Comparison of ENCODE assay signal across 16 mouse cellular contexts in genomic region chr2:152083411-152083810, GRCm38 (mm10). TPM values are rescaled to one million over a fixed set of nuclear protein-coding genes. Genes with fewer than 3 reads are reported as not detected.
DNase-seq lines count a peak whose midpoint lies in the region; ATAC-seq and TF ChIP-seq lines count a peak whose summit lies in the region.
"Had no signal": no experiment of that assay in that cellular context is flagged by ENCODE, and none has a peak within 500 bp of the region (broad histone marks: within the 10 kb centered on the region; RNA-seq: fewer than 3 reads in every experiment).

No protein-coding gene starts in this region.

- H3K27me3 ChIP-seq in embryonic facial prominence, embryonic 14.5 days (replicated peaks; ENCODE audit: control insufficient read depth, insufficient read depth, low read length) = peaks cover 59% of the 10 kb centered on the region
- H3K27me3 ChIP-seq in hindbrain, embryonic 12.5 days = peaks cover 17% of the 10 kb centered on the region
- no peaks in the 10 kb centered on the region for H3K27me3 ChIP-seq in midbrain, embryonic 14.5 days (ENCODE audit: control insufficient read depth, insufficient read depth, low read length)

- ATAC-seq in embryonic facial prominence, embryonic 14.5 days (ENCODE audit: low read depth) = no peak
- no peak for ATAC-seq in hindbrain, embryonic 12.5 days (ENCODE audit: low FRiP score)
- ATAC-seq in midbrain, embryonic 14.5 days (ENCODE audit: low FRiP score, low TSS enrichment) = no peak
- ATAC-seq: Patski had no signal

- H3K4me2 ChIP-seq in embryonic facial prominence, embryonic 14.5 days (ENCODE audit: low read depth, low read length) = peak overlapping the region; percentile 15; the same call in 1 of the 2 replicates
- peak overlapping the region; percentile 72 for H3K4me2 ChIP-seq in hindbrain, embryonic 12.5 days (replicated peaks)
- peak overlapping the region; percentile 76 for H3K4me2 ChIP-seq in midbrain, embryonic 14.5 days (ENCODE audit: low read length)
- H3K4me2 ChIP-seq: heart, embryonic 11.5 days had no signal

- no peak overlapping the region for H3K9ac ChIP-seq in embryonic facial prominence, embryonic 14.5 days (ENCODE audit: low read depth, low read length)
- peak overlapping the region; percentile 97 for H3K9ac ChIP-seq in hindbrain, embryonic 12.5 days
- H3K9ac ChIP-seq in midbrain, embryonic 14.5 days (replicated peaks; ENCODE audit: low read length) = peak overlapping the region; percentile 99

- TF ChIP-seq POLR2A in cortical plate, adult 2 months (IDR thresholded peaks at IDR 0.05; ENCODE audit: extremely low read depth, insufficient read depth, low read length) = no peak

- H3K4me3 ChIP-seq in cortical plate, adult 2 months (ENCODE audit: insufficient read depth, low read length) = peak overlapping the region; percentile 90
- no peak overlapping the region; the same call in 1 of the 2 replicates for H3K4me3 ChIP-seq in embryonic facial prominence, embryonic 14.5 days (ENCODE audit: low read depth, low read length)
- peak overlapping the region; percentile 81 for H3K4me3 ChIP-seq in hindbrain, embryonic 12.5 days
- H3K4me3 ChIP-seq in midbrain, embryonic 14.5 days (replicated peaks; ENCODE audit: low read depth, low read length) = peak overlapping the region; percentile 92
- no peak overlapping the region for H3K4me3 ChIP-seq in gastrocnemius, adult 2 months
- H3K4me3 ChIP-seq: megakaryocyte, embryonic 14.5 days had no signal

- peaks cover 7% of the 10 kb centered on the region; the same call in 1 of the 2 replicates for H3K4me1 ChIP-seq in cortical plate, adult 2 months (ENCODE audit: control insufficient read depth, insufficient read depth, low read length)
- H3K4me1 ChIP-seq in embryonic facial prominence, embryonic 14.5 days (ENCODE audit: control insufficient read depth, insufficient read depth, low read length) = peaks cover 5% of the 10 kb centered on the region; the same call in 1 of the 2 replicates
- peaks cover 66% of the 10 kb centered on the region for H3K4me1 ChIP-seq in hindbrain, embryonic 12.5 days
- H3K4me1 ChIP-seq in midbrain, embryonic 14.5 days (ENCODE audit: control insufficient read depth, insufficient read depth, low read length) = peaks cover 41% of the 10 kb centered on the region

- no peak overlapping the region for H3K27ac ChIP-seq in cortical plate, adult 2 months (ENCODE audit: insufficient read depth, low read length)
- no peak overlapping the region for H3K27ac ChIP-seq in embryonic facial prominence, embryonic 14.5 days (replicated peaks; ENCODE audit: low read depth, low read length)
- peak overlapping the region; percentile 98 for H3K27ac ChIP-seq in hindbrain, embryonic 12.5 days
- H3K27ac ChIP-seq in midbrain, embryonic 14.5 days (replicated peaks; ENCODE audit: low read depth, low read length) = peak overlapping the region; percentile 22
- no peak overlapping the region for H3K27ac ChIP-seq in gastrocnemius, adult 2 months

- no peaks in the 10 kb centered on the region for H3K36me3 ChIP-seq in embryonic facial prominence, embryonic 14.5 days (ENCODE audit: control insufficient read depth, insufficient read depth, low read length)
- H3K36me3 ChIP-seq in hindbrain, embryonic 12.5 days = peaks cover 8% of the 10 kb centered on the region; the same call in 1 of the 2 replicates
- H3K36me3 ChIP-seq in midbrain, embryonic 14.5 days (ENCODE audit: control insufficient read depth, insufficient read depth, low read length) = peaks cover 22% of the 10 kb centered on the region

- intact Hi-C loops in gastrocnemius, adult 2 months (cut with DNase I) = loop anchor here (10.0 kb wide), 1 partner anchor 149 kb away; no protein-coding TSS in a partner anchor

- DNase-seq in embryonic facial prominence, embryonic 14.5 days (ENCODE audit: low spot score) = no peak
- no peak for DNase-seq in midbrain, embryonic 14.5 days
- no peak for DNase-seq in gastrocnemius, adult 2 months
- DNase-seq in thymus, postnatal 0 days (ENCODE audit: low spot score) = no peak
- DNase-seq in kidney, postnatal 36 days = no peak
- DNase-seq: adrenal gland, adult 2 months; gastrocnemius, postnatal 25 days; kidney, adult 9 months; lung, adult 18-20 months had no signal

- no peak for TF ChIP-seq CTCF in cortical plate, adult 2 months (IDR thresholded peaks at IDR 0.05; ENCODE audit: extremely low read depth, insufficient read depth, low read length)
- no peak for TF ChIP-seq CTCF in gastrocnemius, adult 2 months (IDR thresholded peaks at IDR 0.05)

- WGBS in embryonic facial prominence, embryonic 14.5 days = 48% methylated on average over 4 of the region's 4 CpGs
- WGBS in hindbrain, embryonic 12.5 days = 58% methylated on average over 4 of the region's 4 CpGs
- 33% methylated on average over 4 of the region's 4 CpGs for WGBS in midbrain, embryonic 14.5 days

- no peaks in the 10 kb centered on the region for H3K9me3 ChIP-seq in embryonic facial prominence, embryonic 14.5 days (ENCODE audit: control insufficient read depth, low read length)
- H3K9me3 ChIP-seq in hindbrain, embryonic 12.5 days (replicated peaks) = no peaks in the 10 kb centered on the region
- no peaks in the 10 kb centered on the region for H3K9me3 ChIP-seq in midbrain, embryonic 14.5 days (ENCODE audit: control insufficient read depth, low read length)
- H3K9me3 ChIP-seq: megakaryocyte, embryonic 14.5 days had no signal

RNA-seq across cellular contexts. Expression of gene Scrt2, which starts 2.1 kb away (rescaled TPM):
- 9.9 and 12.1 TPM in 2 replicates for polyA plus RNA-seq in cortical plate, adult 2 months (2012; rRNA removed)
- polyA plus RNA-seq in embryonic facial prominence, embryonic 14.5 days (2014; fragmentation: Nextera tagmentation; extraction: Ambion mirVana) = 0.29 TPM in 2 replicates
- polyA plus RNA-seq in hindbrain, embryonic 12.5 days (2016; fragmentation: Nextera tagmentation; extraction: Ambion mirVana) = 26.8 and 28.3 TPM in 2 replicates
- polyA plus RNA-seq in midbrain, embryonic 14.5 days (2014; fragmentation: Nextera tagmentation; extraction: Ambion mirVana) = 16.4 and 18.4 TPM in 2 replicates
- not detected for total RNA-seq in gastrocnemius, adult 2 months (2021)
- 0.08 TPM in 1 of 2 replicates, not detected in the other for polyA plus RNA-seq in thymus, postnatal 0 days (2015; fragmentation: Nextera tagmentation; extraction: Ambion mirVana)
- total RNA-seq: gastrocnemius, postnatal 25 days; hematopoietic stem cell, adult 5-6 weeks had no signal
- polyA plus RNA-seq: Patski; spleen, adult 2 months had no signal

RNA-seq across cellular contexts. Expression of gene Srxn1, which starts 21.9 kb away (rescaled TPM):
- 94.9 and 97.3 TPM in 2 replicates for polyA plus RNA-seq in cortical plate, adult 2 months (2012; rRNA removed)
- 12.0 and 13.6 TPM in 2 replicates for polyA plus RNA-seq in embryonic facial prominence, embryonic 14.5 days (2014; fragmentation: Nextera tagmentation; extraction: Ambion mirVana)
- 13.8 and 15.3 TPM in 2 replicates for polyA plus RNA-seq in hindbrain, embryonic 12.5 days (2016; fragmentation: Nextera tagmentation; extraction: Ambion mirVana)
- 11.5 and 17.4 TPM in 2 replicates for polyA plus RNA-seq in midbrain, embryonic 14.5 days (2014; fragmentation: Nextera tagmentation; extraction: Ambion mirVana)
- 10 to 100 TPM; 24.3 to 28.7 TPM for total RNA-seq in gastrocnemius, adult 2 months (2021)
- 23.2 and 23.6 TPM in 2 replicates for polyA plus RNA-seq in thymus, postnatal 0 days (2015; fragmentation: Nextera tagmentation; extraction: Ambion mirVana)

RNA-seq across cellular contexts. Expression of gene Tcf15, which starts 60.0 kb away (rescaled TPM):
- polyA plus RNA-seq in cortical plate, adult 2 months (2012; rRNA removed) = 1.0 and 1.9 TPM in 2 replicates
- polyA plus RNA-seq in embryonic facial prominence, embryonic 14.5 days (2014; fragmentation: Nextera tagmentation; extraction: Ambion mirVana) = 10.6 TPM in 2 replicates
- 8.8 and 9.9 TPM in 2 replicates for polyA plus RNA-seq in hindbrain, embryonic 12.5 days (2016; fragmentation: Nextera tagmentation; extraction: Ambion mirVana)
- 0.76 and 0.96 TPM in 2 replicates for polyA plus RNA-seq in midbrain, embryonic 14.5 days (2014; fragmentation: Nextera tagmentation; extraction: Ambion mirVana)
- 10 to 100 TPM; 14.9 to 22.8 TPM for total RNA-seq in gastrocnemius, adult 2 months (2021)
- polyA plus RNA-seq in thymus, postnatal 0 days (2015; fragmentation: Nextera tagmentation; extraction: Ambion mirVana) = 2.1 TPM in 2 replicates
- polyA plus RNA-seq: Patski had no signal

Comparison
In these comparisons a context has a peak if more than half of its experiments do, and no peak if none do; other contexts are left out.
1. H3K27ac ChIP-seq: peak in hindbrain, embryonic 12.5 days (single experiment) and midbrain, embryonic 14.5 days (single experiment); none in cortical plate, adult 2 months (single experiment), embryonic facial prominence, embryonic 14.5 days (single experiment) and gastrocnemius, adult 2 months (single experiment).
2. H3K4me3 ChIP-seq: peak in cortical plate, adult 2 months (single experiment), hindbrain, embryonic 12.5 days (single experiment) and midbrain, embryonic 14.5 days (single experiment); none in embryonic facial prominence, embryonic 14.5 days (single experiment) and gastrocnemius, adult 2 months (single experiment).
3. H3K4me2 ChIP-seq: peak in every context shown above with its lines; median percentile 76 in midbrain, embryonic 14.5 days; 72 in hindbrain, embryonic 12.5 days; 15 in embryonic facial prominence, embryonic 14.5 days.